Mouse (Mus musculus): Measurements from ENCODE around the gene Gpatch8.

Gene Gpatch8

GRCm38 (mm10) chr11:102432115-102432843 lies 123.9 kb downstream of the Gpatch8 start:
- no peak for DNase-seq

DNA sequence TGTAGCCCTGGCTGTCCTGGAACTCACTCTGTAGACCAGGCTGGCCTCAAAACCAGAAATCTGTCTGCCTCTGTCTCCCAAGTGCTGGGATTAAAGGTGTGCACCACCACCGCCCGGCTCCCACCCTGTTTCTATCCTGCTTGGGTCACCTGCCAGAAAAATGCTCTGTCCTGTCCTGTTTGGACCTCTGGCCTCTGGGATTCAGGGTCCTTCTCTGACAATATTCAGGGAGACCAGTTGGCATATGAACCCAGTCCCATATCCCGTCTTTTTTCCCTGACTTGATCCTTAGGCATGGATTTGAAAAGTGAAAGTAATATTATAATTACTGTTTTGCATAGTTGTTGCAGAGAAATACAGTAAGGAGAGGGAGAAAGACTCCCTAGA lies 124.5 kb downstream of the Gpatch8 start:
- DNase-seq = no peak

GRCm38 (mm10) chr11:102431018-102431645 lies 125.1 kb downstream of the Gpatch8 start:
- DNase-seq = peak; percentile 87 to 93

GRCm38 (mm10) chr11:102430121-102431017 lies 125.8 kb downstream of the Gpatch8 start, which contains the start of gene Grn:
Gene Grn, plus strand, starts transcription at chr11:102430315.
- peak; percentile 93 to 98 for DNase-seq

DNA sequence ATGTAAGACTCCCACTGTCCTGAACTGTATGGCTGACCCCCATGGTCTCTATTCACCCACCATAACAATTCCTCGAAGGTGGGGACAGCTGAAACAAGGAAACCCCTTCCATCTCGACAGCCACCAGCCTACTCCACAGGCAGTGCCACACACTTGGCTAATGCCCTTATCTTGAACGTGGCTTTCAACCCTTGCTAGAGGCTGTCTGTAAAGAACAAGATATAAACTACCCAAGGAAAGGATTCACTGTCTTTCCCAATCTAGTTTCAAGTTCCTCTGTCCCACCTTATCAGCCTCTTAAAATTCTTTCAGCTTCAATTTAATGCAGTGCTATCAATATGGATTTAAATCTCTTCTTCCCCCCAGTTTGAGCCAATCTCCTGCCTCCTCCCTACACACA lies 126.6 kb downstream of the Gpatch8 start:
- DNase-seq = no peak

DNA sequence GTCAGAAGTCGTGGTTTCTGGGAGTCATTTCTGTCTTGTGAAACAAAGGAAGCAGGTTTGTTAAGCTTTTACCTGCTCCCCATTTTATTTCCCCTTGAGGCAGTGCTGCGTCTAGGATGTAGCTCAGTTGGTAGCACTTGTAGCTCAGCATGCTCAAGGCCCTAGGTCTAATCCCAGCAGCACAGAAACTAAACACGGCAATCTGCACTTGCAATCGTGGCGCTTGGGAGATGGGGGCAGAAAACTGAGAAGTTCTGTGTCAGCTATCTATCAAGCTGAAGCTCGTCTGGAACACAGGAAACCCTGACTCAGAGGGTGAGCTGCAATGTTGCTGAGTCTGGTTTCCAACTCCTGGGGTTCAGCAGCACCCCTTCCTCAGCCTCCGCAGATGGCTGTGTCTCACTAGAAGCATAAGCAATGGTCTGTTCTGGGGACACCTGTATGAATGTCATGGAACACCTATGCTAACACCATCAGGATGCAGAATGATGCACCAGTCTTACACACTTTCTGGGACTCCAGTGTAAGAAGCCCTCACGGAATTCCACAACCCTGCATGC lies 127.1 kb downstream of the Gpatch8 start:
- DNase-seq = no peak

Measured in kidney, postnatal 36 days (tissue).